Mouse (Mus musculus) heart, adult 18-20 months (tissue): ENCODE results near the gene Tuba1b. TPM values are rescaled to one million over a fixed set of nuclear protein-coding genes. Genes with fewer than 3 reads are reported as not detected.

Source experiments
- DNase-seq, 2 experiments: peaks; one replicate each; pipeline ENCODE4 v3.0.0; 2021 to 2022; ENCODE audit warnings: mixed read lengths in 1 of 2
- total RNA-seq, 2 experiments: library from RNA; stranded (reverse); gene quantifications; 2 replicates each; pipeline ENCODE4 v1.2.3; 2021

The Tuba1b gene
- total RNA-seq, 2 experiments from 2014 or later = 138 to 153 TPM

- no peak for DNase-seq
Measured at GRCm38 (mm10) chr15:98891198-98891742, 43.1 kb downstream of the Tuba1b start.

- DNase-seq = no peak
Measured at GRCm38 (mm10) chr15:98887526-98887925, 46.8 kb downstream of the Tuba1b start.

- no peak for DNase-seq
Measured at GRCm38 (mm10) chr15:98886667-98887387, 47.5 kb downstream of the Tuba1b start.

GRCm38 (mm10) chr15:98884106-98884505 is 50.3 kb downstream of the Tuba1b start:
- DNase-seq = no peak

- no peak for DNase-seq
Measured at GRCm38 (mm10) chr15:98883661-98884060, 50.7 kb downstream of the Tuba1b start.

- no peak for DNase-seq
Measured at GRCm38 (mm10) chr15:98881656-98882008, 52.7 kb downstream of the Tuba1b start.

Other genes with a start within 250 kb of the Tuba1b start
- gene Ccdc65, start 226.4 kb downstream of the Tuba1b start, total RNA-seq = under 1 TPM; 0.67 to 0.72 TPM
- 1 to 10 TPM; 7.9 to 8.5 TPM for gene Fkbp11, start 206.4 kb downstream of the Tuba1b start, total RNA-seq
- 10 to 100 TPM; 17.8 to 21.5 TPM for gene Arf3, start 171.4 kb downstream of the Tuba1b start, total RNA-seq
- under 1 TPM; 0.10 to 0.20 TPM for gene Wnt10b, start 156.4 kb downstream of the Tuba1b start, total RNA-seq
- gene Wnt1, start 144.7 kb downstream of the Tuba1b start, total RNA-seq = not detected
- gene Ddn, start 125.1 kb downstream of the Tuba1b start, total RNA-seq = under 1 TPM; 0.64 to 0.79 TPM
- 100 to 1,000 TPM; 107 to 125 TPM for gene Prkag1, start 103.0 kb downstream of the Tuba1b start, total RNA-seq
- gene Kmt2d, start 63.4 kb downstream of the Tuba1b start, total RNA-seq = 10 to 100 TPM; 47.0 to 58.4 TPM
- 1 to 10 TPM; 1.5 to 2.2 TPM for gene Rhebl1, start 40.0 kb downstream of the Tuba1b start, total RNA-seq
- gene Dhh, start 36.0 kb downstream of the Tuba1b start, total RNA-seq = 1 to 10 TPM in 1 of 2 experiments, under 1 TPM in 1; 0.87 to 1.8 TPM
- gene Lmbr1l, start 16.3 kb downstream of the Tuba1b start, total RNA-seq = 1 to 10 TPM; 7.4 to 9.8 TPM
- not detected for gene Gm49450, start 19.0 kb upstream of the Tuba1b start, total RNA-seq
- 10 to 100 TPM; 63.6 to 78.8 TPM for gene Tuba1a, start 19.1 kb upstream of the Tuba1b start, total RNA-seq
- gene Tuba1c, start 95.3 kb upstream of the Tuba1b start, total RNA-seq = 10 to 100 TPM; 31.8 to 41.4 TPM
- under 1 TPM in 1 of 2 experiments, not detected in 1; 0.15 TPM for gene Prph, start 120.6 kb upstream of the Tuba1b start, total RNA-seq
- gene Troap, start 140.0 kb upstream of the Tuba1b start, total RNA-seq = under 1 TPM in 1 of 2 experiments, not detected in 1; 0.28 TPM
- gene C1ql4, start 153.3 kb upstream of the Tuba1b start, total RNA-seq = not detected
- 1 to 10 TPM in 1 of 2 experiments, under 1 TPM in 1; 0.37 to 1.2 TPM for gene Dnajc22, start 158.6 kb upstream of the Tuba1b start, total RNA-seq
- 1 to 10 TPM; 7.1 to 7.7 TPM for gene Spats2, start 191.4 kb upstream of the Tuba1b start, total RNA-seq